Mouse (Mus musculus) frontal cortex, postnatal 36 days (tissue): Measurements from ENCODE around the gene Olfr191.
"Not testable (repeated sequence)": the region's sequence is repeated elsewhere in the genome, so short reads cannot be mapped to it uniquely, and the experiment has no call there.

ENCODE experiments used
- DNase-seq, 2 experiments: peaks; one replicate each; pipeline ENCODE4 v3.0.0; 2022; ENCODE audit warnings: low spot score in 2 of 2

The Olfr191 gene

DNA sequence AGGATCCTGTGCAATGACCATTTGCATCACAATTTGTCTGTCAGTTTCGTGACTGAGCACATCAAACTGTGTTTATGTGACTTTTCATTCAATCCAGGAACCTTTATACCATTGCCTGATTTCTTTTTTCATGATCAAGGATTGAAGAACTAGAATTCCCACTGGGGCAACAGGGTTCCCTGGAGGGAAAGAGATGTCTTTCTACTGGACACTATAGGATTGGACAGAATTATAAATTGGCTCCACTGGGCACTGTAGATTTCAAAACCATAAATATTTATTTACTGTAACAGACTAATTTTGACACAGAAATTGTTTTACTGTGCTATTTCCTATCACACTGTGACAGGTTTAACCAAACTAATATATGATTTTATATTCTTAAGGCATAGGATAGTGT is at the start of gene Olfr191:
Olfr191 (minus strand) TSS at position 101 of the 400 bp plus-strand sequence.
- DNase-seq = not testable (repeated sequence)

DNA sequence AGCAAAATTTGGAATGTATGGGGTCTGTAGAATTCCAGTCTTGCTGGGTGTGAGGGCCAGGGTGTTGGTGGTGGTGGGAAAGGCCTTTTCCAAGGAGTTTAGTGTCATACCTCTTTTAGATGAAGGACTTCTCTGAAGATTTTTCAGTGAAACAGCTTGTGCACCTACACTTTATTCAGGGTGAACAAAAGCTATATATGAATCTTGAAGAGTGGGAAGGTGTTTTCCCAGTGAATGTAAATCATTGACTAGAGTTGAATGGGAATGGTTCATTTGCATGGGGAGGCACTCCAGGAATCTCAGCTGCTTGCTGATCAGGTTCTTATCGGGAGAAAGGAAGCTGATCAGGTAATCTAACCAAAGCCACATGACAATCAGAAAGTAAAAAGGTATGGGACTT is 41.1 kb upstream of the Olfr191 start:
- peak in 1 of 2 experiments; percentile 16 for DNase-seq

DNA sequence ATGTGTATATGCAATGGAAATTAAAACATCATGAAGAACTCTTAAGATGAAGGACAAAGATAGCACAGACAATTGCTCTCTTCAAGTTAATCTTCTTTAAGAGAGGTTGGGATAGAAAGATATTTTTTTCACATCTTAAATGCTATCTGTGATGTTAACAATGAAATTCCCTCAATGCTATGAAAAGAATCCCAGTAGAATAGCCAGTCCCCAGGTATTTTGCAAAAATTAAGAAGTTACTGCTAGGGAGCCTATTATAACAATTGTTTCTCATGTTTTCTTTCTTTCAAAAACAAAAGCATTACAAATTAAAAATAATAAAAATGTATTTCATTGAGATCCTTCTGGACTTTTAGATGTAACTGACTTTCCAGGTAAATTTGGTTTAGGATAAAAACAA is 31.3 kb upstream of the Olfr191 start, which contains the start of gene Olfr194:
Olfr194 (minus strand) TSS at position 101 of the 400 bp plus-strand sequence.
- no peak for DNase-seq

DNA sequence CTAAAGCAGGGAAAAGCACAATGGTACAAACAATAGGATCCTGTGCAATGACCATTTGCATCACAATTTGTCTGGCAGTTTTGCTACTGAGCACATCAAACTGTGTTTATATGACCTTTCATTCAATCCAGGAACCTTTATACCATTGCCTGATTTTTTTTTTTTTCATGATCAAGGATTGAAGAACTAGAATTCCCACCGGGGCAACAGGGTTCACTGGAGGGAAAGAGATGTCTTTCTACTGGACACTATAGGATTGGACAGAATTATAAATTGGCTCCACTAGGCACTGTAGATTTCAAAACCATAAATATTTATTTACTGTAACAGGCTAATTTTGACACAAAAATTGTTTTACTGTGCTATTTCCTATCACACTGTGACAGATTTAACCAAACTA is 22.2 kb upstream of the Olfr191 start, which contains the start of gene Olfr193:
Olfr193 (minus strand) TSS at position 101 of the 400 bp plus-strand sequence.
- no peak for DNase-seq

DNA sequence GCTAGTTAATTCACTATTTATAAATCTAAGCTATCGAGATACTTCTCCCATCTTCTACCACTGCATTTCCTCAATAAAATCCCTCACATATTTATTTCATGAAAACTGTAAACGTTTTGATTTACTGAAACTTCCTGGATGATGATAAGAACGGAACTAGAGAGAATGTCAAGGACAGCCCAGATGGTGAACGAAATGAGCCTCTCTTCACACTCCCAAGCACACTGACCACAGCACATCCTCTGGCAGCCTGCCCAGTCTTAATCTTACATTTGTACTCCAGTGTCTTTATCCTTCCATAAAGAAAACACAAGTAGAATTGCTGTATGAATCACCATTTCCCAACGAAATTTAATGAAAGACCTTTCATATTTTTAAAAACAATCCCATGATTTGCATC is 18.9 kb upstream of the Olfr191 start:
- not testable (repeated sequence) for DNase-seq

GRCm38 (mm10) chr16:59105312-59105711 is 15.7 kb upstream of the Olfr191 start:
- no peak for DNase-seq

DNA sequence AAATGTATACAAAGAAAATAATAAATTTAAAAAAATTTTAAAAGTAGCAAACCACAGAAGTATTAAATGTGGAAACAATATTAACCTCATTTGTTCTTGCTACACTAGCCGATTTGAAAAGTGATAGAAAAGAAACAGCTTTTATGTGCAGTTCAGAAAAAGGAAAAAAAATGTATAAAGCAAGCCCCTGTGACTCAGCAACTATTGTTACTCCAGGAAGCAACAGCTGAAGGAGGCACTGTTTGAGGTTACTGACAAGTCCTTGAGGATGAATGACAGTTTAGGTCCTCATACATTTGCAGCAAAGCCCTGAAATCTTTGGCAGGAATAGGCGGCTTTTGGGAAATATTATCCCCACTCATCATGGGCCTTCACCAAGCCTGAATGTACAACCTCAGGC is 8.5 kb downstream of the Olfr191 start:
- not testable (repeated sequence) for DNase-seq

- DNase-seq = no peak
These were observed 11.7 kb downstream of the Olfr191 start, which contains the start of gene Olfr190 for GRCm38 (mm10) chr16:59077905-59078304. Gene Olfr190 (minus strand): TSS chr16:59078005.

- no peak for DNase-seq
These were observed 16.1 kb downstream of the Olfr191 start for GRCm38 (mm10) chr16:59073520-59073919.

- no peak for DNase-seq
These were observed 17.9 kb downstream of the Olfr191 start for GRCm38 (mm10) chr16:59071755-59072154.

- DNase-seq = not testable (repeated sequence)
These were observed 27.2 kb downstream of the Olfr191 start for GRCm38 (mm10) chr16:59062411-59062810.

DNA sequence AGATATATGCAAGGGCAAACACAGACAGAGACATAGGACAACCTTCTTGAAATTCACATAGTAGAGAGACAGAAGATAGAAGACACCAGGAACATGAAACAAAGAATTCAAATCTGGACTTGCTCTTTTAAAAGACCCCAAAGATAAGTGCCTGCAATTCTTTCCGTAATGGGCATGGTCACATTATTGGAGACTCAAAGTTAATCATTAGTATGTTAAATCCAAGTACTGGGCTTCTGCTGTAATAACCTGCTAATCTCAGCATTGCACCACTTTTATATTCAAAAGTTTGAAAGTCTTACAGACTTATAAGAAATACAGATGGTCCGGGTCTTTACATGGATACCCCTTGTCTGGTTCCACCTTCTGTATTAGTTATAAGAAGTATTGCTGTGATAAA is 40.3 kb downstream of the Olfr191 start:
- not testable (repeated sequence) for DNase-seq

DNA sequence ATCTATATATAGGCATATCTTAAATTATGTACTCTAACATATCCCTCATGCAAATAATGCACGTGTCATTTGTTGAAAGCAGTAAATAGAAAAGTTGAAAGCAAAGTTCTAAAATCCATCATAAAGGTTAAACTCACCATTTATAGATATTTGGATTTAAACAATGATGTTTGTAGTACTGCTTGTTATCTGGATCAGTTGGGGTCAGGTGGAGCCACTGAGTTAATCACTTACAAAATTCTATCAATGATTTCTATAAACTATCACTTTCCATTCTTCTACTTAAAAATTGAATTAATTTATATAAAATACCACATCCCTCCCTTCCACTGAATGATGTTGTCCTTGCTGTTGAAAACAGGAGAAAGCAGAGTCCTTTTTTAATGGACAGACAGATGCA is 40.8 kb downstream of the Olfr191 start:
- no peak for DNase-seq

DNA sequence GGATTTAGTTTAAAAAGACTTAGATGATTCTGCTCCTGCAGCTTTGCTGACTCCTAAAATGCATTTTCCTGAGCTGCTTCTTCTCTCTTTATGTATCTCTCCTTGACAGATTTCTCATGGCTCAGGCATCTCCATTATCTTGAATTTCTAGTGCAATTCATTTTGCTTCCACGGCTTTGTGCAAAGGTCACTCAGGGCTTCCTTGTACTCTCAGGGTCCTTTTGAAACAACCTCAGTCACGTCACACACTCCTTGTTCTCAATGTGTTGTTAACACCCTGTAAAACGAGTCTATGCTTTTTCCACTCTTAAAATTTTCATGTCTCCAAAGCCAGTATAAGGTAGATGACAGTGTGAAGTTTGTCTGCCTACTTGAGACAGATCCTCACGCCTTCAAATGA is 42.0 kb downstream of the Olfr191 start:
- DNase-seq = no peak

DNA sequence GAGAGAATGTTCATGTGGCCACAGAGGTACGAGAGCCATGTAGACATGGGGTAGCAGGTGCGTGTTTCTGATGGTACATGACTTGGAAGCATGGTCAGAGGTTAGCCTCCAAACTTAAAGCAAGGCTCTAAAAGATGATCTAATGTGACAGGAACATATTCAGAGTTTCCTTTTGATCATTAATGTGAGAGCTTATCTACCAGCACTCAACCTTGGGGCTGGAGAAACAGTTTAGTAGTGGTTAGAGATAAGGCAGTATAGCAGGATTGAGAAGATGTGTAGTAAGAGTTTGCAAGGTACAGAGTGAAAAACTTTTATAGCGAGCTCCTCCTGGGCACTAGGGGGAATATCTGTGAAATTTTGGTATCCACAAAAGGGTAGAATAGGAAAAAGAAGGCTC is 43.8 kb downstream of the Olfr191 start:
- DNase-seq = no peak

- DNase-seq = no peak
These were observed 49.9 kb downstream of the Olfr191 start, which contains the start of gene Olfr187 for GRCm38 (mm10) chr16:59039710-59040109. Gene Olfr187 (minus strand): TSS chr16:59039767.
